Mouse (Mus musculus) heart, embryonic 16.5 days (tissue): Measurements from ENCODE around the gene Dcun1d5. TPM values are rescaled to one million over a fixed set of nuclear protein-coding genes. Genes with fewer than 3 reads are reported as not detected.
A peak's percentile ranks its signal among the peaks of the same experiment; 100 is the strongest.

ENCODE experiments used
- ATAC-seq: fragments of 200-750 bp; cut with Nextera tagmentation; replicated peaks from 2 replicates; pipeline ENCODE4 v1.8.0; 2017; ENCODE audit warnings: moderate number of reproducible peaks; ENCODE audit not compliant: insufficient read depth, low FRiP score; ENCODE audit errors: extremely low read depth
- H3K27ac ChIP-seq: fragments of 300-500 bp; sonication (generic); 2 replicates; pipeline ENCODE4 v1.5.1; 2014; ENCODE audit warnings: mild to moderate bottlenecking, low read length, control low read depth, moderate library complexity
- H3K27me3 ChIP-seq: fragments of 300-500 bp; sonication (generic); 2 replicates; pipeline ENCODE4 v1.6.1; 2014; ENCODE audit warnings: low read length, mixed read lengths; ENCODE audit not compliant: control insufficient read depth, insufficient read depth
- H3K36me3 ChIP-seq: fragments of 300-500 bp; sonication (generic); 2 replicates; pipeline ENCODE4 v1.6.1; 2014; ENCODE audit not compliant: control insufficient read depth, insufficient read depth
- H3K4me1 ChIP-seq: fragments of 300-500 bp; sonication (generic); 2 replicates; pipeline ENCODE4 v1.6.1; 2014; ENCODE audit warnings: low read length, mixed read lengths; ENCODE audit not compliant: control insufficient read depth, insufficient read depth
- H3K4me2 ChIP-seq: fragments of 300-500 bp; sonication (generic); 2 replicates; pipeline ENCODE4 v1.6.1; 2014; ENCODE audit warnings: low read depth, mild to moderate bottlenecking, control low read depth, low read length
- H3K4me3 ChIP-seq: fragments of 300-500 bp; sonication (generic); 2 replicates; pipeline ENCODE4 v1.5.1; 2014; ENCODE audit warnings: mild to moderate bottlenecking, control low read depth, low read length
- H3K9ac ChIP-seq: fragments of 300-500 bp; sonication (generic); 2 replicates; pipeline ENCODE4 v1.6.1; 2014; ENCODE audit warnings: low read length, control low read depth
- H3K9me3 ChIP-seq: fragments of 300-500 bp; sonication (generic); replicated peaks from 2 replicates; pipeline ENCODE4 v1.6.1; 2016; ENCODE audit warnings: low read length; ENCODE audit not compliant: control insufficient read depth
- WGBS: fragments of 180-500 bp; shearing (Covaris S2); extraction: QIAGEN DNeasy Blood & Tissue Kit; methylation state at CpG from one replicate; pipeline ENCODE4 v1.1.7; 2014; 5-methylcytosine and 5-hydroxymethylcytosine counted together
- polyA plus RNA-seq: library from polyadenylated mRNA; unstranded; fragments of >200 nt; fragmentation: Nextera tagmentation; extraction: Ambion mirVana; gene quantifications from 2 replicates; pipeline ENCODE4 v1.2.1, GENCODE M21; 2015

Gene Dcun1d5
- polyA plus RNA-seq, result 84.6 and 93.7 TPM in 2 replicates

- WGBS, result under 1% methylated on average over 62 of the region's 62 CpGs
- no peaks in the 10 kb centered on the region for H3K36me3 ChIP-seq
Observed at GRCm38 (mm10) chr9:7184172-7184896, at the start of gene Dcun1d5, which contains the start of gene Dync2h1. TSS of gene Dcun1d5 (plus strand) at chr9:7184520. TSS of gene Dync2h1 (minus strand) at chr9:7184446.

DNA sequence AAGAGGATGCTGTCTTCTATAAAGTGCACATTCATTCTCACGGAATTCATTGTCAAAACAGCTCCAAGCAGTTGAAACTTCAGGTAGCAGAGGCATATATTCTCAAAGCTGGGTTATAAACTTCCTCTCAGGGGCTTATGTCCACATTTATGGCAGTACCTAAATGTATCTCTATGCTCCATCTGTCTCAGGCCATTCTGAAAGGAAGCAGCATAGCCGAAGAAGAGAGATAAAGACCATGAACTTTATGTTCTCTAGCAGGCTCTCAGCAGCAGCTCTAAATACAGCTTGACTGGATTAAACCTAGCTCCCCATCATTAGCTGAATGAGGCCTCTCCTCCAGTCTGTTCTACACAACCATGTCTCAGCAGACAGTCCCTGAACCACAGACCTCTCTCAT, 29.9 kb upstream of the Dcun1d5 start:
- H3K9me3 ChIP-seq, result no peaks in the 10 kb centered on the region
- H3K4me1 ChIP-seq, result no peaks in the 10 kb centered on the region
- no peak for ATAC-seq
- H3K4me3 ChIP-seq, result no peak overlapping the region
- H3K27me3 ChIP-seq, result no peaks in the 10 kb centered on the region
- no peak overlapping the region for H3K27ac ChIP-seq
- WGBS, result 77% methylated on average over 2 of the region's 2 CpGs
- no peak overlapping the region for H3K9ac ChIP-seq
- no peak overlapping the region for H3K4me2 ChIP-seq
- peaks cover 2% of the 10 kb centered on the region; the same call in 1 of the 2 replicates for H3K36me3 ChIP-seq

More at GRCm38 (mm10) chr9:7184172-7184896, at the start of gene Dcun1d5, which contains the start of gene Dync2h1:
- peak within 1 kb of the TSS; percentile 84 for H3K4me2 ChIP-seq
- no peaks in the 10 kb centered on the region for H3K27me3 ChIP-seq
- no peaks in the 10 kb centered on the region for H3K9me3 ChIP-seq
- ATAC-seq, result peak; percentile 99
- peak within 1 kb of the TSS; percentile 95 for H3K9ac ChIP-seq
- peaks cover 17% of the 10 kb centered on the region for H3K4me1 ChIP-seq
- peak within 1 kb of the TSS; percentile 96 for H3K4me3 ChIP-seq
- H3K27ac ChIP-seq, result peak within 1 kb of the TSS; percentile 96

DNA sequence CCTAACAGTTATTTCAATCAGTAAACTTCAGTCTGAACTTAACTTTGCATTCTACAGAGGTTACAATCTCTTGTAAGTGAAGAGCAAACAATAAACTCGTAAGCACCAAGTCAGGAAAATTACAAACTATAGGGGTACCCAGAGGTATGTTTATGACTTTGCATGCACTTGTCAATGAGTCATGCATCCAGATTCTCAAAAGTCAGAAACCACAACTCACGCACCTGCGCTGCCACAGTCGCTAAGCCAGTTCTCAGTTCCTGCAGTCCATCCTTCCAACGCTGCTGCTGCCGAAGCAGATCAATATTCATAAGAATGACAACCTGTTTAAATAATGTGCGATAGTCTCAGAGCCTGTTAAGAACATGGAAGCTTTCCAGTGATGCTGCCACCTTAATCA, 25.7 kb upstream of the Dcun1d5 start:
- H3K9me3 ChIP-seq, result no peaks in the 10 kb centered on the region
- whole genome bisulfite sequencing, result 84% methylated on average over 7 of the region's 7 CpGs
- peaks cover 2% of the 10 kb centered on the region; the same call in 1 of the 2 replicates for H3K36me3 ChIP-seq
- no peak overlapping the region for H3K4me2 ChIP-seq
- H3K4me3 ChIP-seq, result no peak overlapping the region
- no peaks in the 10 kb centered on the region for H3K4me1 ChIP-seq
- no peaks in the 10 kb centered on the region for H3K27me3 ChIP-seq
- H3K27ac ChIP-seq, result no peak overlapping the region
- no peak for ATAC-seq
- H3K9ac ChIP-seq, result no peak overlapping the region

DNA sequence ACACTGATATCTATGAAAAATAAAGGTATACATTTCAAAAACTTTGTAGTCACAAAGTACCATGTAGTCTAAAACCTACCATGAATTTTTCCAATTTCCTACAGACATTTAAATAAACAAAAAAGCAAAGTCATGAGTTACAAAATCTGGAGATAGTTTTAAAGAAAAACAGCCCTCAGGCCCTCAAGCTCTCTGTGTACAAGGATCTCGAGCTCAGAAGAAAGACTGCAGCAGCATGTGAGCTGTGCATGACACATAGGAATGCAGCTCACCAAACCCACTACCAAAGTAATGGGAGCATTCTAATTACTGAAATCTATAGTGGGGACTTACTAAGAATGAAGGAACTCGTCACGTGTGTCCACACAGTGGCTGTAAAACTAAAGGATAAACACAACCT, 24.6 kb upstream of the Dcun1d5 start:
- no peak overlapping the region for H3K4me2 ChIP-seq
- H3K4me3 ChIP-seq, result no peak overlapping the region
- H3K27me3 ChIP-seq, result no peaks in the 10 kb centered on the region
- H3K9ac ChIP-seq, result no peak overlapping the region
- H3K36me3 ChIP-seq, result peaks cover 2% of the 10 kb centered on the region; the same call in 1 of the 2 replicates
- no peak for ATAC-seq
- no peaks in the 10 kb centered on the region for H3K4me1 ChIP-seq
- no peak overlapping the region for H3K27ac ChIP-seq
- H3K9me3 ChIP-seq, result no peaks in the 10 kb centered on the region
- 76% methylated on average over 3 of the region's 3 CpGs for WGBS

DNA sequence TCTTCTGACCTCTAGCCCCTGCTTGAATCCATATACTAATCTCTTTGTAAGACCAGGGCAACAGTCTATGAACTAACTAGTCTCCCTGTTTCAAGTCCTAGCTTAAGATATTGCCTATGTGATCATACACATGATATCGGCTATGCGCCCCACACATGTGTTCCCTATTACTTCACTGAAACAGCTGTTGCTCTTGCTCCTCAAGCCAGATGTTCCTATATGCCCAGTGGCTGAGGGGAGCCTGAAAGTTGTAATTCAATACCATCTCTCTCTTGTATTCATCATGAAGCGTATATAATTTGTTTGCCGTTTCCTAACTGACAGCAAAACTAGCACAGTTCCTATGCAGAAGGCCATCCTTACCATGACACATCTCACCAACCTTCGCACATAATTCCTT, 23.6 kb upstream of the Dcun1d5 start:
- peaks cover 2% of the 10 kb centered on the region; the same call in 1 of the 2 replicates for H3K36me3 ChIP-seq
- no peak overlapping the region for H3K4me3 ChIP-seq
- no peaks in the 10 kb centered on the region for H3K27me3 ChIP-seq
- no peak overlapping the region for H3K27ac ChIP-seq
- no peaks in the 10 kb centered on the region for H3K9me3 ChIP-seq
- H3K4me2 ChIP-seq, result no peak overlapping the region
- ATAC-seq, result no peak
- no peaks in the 10 kb centered on the region for H3K4me1 ChIP-seq
- WGBS, result 91% methylated on average over 5 of the region's 5 CpGs
- H3K9ac ChIP-seq, result no peak overlapping the region

- 76% methylated on average over 6 of the region's 6 CpGs for WGBS
- no peak for ATAC-seq
- Histone ChIP-seq H3K27ac (no peak overlapping the region), H3K9ac (no peak overlapping the region), H3K9me3 (no peaks in the 10 kb centered on the region), H3K36me3 (peaks cover 2% of the 10 kb centered on the region; the same call in 1 of the 2 replicates), H3K4me2 (no peak overlapping the region), H3K4me3 (no peak overlapping the region), H3K4me1 (no peaks in the 10 kb centered on the region), H3K27me3 (no peaks in the 10 kb centered on the region)
Observed at GRCm38 (mm10) chr9:7167339-7167998, 16.9 kb upstream of the Dcun1d5 start.

- 69% methylated on average over 1 of the region's 1 CpGs for WGBS
- Histone ChIP-seq H3K4me2 (no peak overlapping the region), H3K27ac (no peak overlapping the region)
Observed at GRCm38 (mm10) chr9:7173756-7174155, 10.6 kb upstream of the Dcun1d5 start.

DNA sequence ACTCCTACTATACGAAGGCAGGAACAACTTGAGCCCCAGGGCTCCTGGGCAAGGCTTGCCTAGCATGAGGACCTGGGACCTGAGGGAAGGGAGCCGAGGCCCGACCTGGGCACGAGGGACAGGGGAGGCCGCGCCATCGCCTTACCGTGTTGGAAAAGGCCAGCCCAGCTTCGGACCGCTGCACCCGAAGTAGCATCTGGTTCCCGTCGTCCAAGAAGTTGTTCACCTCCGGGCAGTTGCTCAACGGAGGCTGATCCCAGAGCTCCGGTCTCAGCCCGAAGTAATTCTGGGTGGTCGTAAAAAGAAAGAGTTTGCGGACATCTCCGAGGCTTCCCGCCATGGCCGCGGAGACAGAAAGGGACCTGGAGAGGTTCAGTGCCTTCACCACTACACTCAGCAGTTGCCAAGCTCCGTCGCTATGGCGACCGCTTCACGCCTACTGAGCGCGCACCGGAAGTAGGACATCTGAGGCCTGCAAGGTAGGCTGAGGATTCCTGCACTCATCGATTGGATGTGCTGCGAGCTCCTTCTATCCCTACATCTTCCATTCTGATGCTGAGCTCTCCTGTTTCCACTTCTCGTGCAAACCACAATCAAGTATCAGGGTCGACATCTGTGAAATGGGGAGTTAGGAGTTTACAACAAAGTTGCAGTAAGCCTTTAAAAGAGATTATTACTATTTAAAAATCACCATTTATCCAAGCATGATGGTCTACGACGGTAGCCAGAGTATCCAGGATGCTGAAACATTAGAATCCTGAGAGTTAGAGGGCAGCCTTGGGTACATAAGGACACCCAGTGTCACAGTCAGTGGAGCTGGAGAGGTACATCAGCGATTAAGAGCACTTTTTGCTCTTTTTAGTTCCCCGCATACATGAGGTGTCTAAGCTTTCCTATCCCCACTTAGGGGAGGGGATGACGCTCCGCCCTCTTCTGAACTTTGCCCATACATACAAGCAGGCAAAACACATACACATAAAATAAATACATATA, 7.4 kb upstream of the Dcun1d5 start:
- peaks cover 3% of the 10 kb centered on the region; the same call in 1 of the 2 replicates for H3K4me1 ChIP-seq
- H3K9ac ChIP-seq, result peak overlapping the region; percentile 71
- H3K9me3 ChIP-seq, result no peaks in the 10 kb centered on the region
- H3K4me3 ChIP-seq, result peak overlapping the region; percentile 64
- peak; percentile 95 for ATAC-seq
- no peaks in the 10 kb centered on the region; the same call in 1 of the 2 replicates for H3K36me3 ChIP-seq
- no peaks in the 10 kb centered on the region for H3K27me3 ChIP-seq
- 11% methylated on average over 41 of the region's 41 CpGs for WGBS
- H3K4me2 ChIP-seq, result peak overlapping the region; percentile 96
- H3K27ac ChIP-seq, result no peak overlapping the region

More at GRCm38 (mm10) chr9:7173756-7174155, 10.6 kb upstream of the Dcun1d5 start:
- H3K4me3 ChIP-seq, result no peak overlapping the region
- ATAC-seq, result no peak
- H3K9me3 ChIP-seq, result no peaks in the 10 kb centered on the region
- no peaks in the 10 kb centered on the region; the same call in 1 of the 2 replicates for H3K36me3 ChIP-seq
- no peaks in the 10 kb centered on the region for H3K27me3 ChIP-seq
- H3K4me1 ChIP-seq, result peaks cover 3% of the 10 kb centered on the region; the same call in 1 of the 2 replicates
- H3K9ac ChIP-seq, result no peak overlapping the region
